Mouse (Mus musculus) adrenal gland, postnatal 36 days (tissue): ENCODE data around the gene Esr2. TPM values are rescaled to one million over a fixed set of nuclear protein-coding genes. Genes with fewer than 3 reads are reported as not detected.

Experiments
- DNase-seq, 2 experiments: peaks; one replicate each; pipeline ENCODE4 v3.0.0; 2021; ENCODE audit warnings: mixed read lengths in 1 of 2
- total RNA-seq, 2 experiments: library from RNA; stranded (reverse); gene quantifications; 2 replicates each; pipeline ENCODE4 v1.2.3; 2021

Gene Esr2
- total RNA-seq, 2 experiments from 2014 or later, result not detected

DNA sequence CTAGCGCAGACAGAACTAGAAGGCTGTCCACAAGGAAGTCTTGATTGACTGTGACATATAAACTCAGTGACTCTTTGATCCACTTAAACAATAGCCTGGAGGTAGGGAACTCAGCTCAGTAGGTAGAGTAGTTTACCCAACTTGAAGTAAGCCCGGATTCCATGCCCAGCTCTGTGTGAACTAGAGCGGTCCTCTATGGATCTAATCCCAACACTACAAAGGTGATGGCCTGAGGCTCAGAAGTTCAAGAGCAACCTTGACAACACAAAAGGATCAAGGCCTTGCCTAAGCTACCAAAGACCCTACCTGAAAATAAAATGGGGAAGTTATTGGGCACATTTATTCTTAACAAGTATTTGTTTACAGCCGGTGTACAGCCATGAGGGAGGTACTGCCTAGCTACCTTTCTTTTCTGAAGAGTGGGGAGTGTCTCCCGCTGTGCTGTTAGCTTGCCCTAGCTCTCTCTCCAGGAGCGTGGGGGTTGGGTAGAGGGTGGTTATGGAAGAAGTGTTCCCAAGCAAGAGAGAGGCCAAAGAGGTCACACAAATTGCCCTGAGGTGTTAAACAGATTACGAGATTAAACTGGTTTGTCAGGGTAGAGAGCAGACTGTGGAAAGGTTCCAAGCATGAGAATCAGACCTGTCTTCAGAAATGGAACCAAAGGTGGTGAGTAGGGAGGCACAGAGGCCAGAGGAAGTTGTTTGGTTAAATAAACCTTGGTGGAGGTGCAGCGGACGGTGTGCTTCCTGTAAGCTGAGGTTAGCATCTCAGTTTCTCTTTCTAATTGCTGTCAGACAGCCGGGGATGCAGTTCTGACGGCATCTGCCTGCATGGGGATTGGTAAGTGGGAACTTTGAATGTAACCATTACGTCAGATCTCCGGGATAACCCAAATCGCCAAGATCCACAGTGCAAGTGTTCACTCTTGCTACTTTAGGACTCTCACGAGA, 90.8 kb downstream of the Esr2 start:
- no peak for DNase-seq

DNA sequence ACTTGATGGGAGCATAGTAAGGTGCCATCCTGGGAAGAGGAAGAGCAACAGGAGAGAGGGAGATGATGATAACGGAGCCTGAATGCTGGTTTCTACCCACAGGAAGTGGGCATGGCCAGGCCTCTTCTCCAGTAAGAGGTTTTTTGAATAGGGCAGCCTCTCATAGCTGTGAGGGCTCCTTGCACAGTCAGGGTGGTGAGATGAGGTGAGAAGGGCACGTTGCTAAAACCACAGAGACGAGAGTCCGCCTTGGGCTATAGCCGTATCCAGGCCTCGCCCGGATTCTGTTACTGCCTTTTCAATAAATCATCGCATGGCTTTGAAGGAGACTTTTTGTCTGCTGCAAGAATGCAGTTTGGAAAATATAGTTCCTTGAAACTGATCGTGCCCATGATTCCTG, 92.0 kb downstream of the Esr2 start:
- DNase-seq, result no peak

DNA sequence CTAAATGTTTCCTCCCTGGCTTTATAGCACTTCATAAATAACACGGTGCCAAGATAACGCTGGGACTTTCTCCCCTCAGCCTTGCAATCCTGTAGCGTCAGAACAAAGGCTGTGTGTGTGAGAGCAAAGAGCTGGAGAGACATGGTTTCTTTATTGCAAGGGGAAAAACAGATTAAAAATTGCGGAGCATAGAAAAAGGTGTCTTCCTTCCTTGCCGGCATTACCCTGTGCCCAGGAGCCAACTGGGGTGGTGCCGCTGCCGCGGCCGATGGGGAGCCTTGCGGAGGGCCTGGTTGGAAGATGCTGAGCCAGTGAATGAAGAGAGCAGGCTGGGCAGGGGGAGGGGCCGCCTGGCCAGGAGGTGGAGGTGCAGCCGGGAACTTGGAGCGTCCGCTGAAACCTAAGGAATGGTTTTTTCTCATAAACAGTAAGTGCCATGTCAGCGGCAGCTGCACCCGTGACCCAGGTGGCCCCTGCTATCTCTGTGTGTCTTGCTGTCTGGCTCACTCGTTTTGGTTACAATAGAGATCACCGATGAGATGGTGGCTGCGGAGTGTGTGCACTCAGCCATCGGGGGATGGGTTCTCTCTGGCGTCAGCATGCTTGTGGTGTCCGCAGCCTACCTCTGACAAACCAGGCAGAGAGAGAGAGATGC, 95.4 kb downstream of the Esr2 start:
- peak; percentile 12 to 44 for DNase-seq

DNA sequence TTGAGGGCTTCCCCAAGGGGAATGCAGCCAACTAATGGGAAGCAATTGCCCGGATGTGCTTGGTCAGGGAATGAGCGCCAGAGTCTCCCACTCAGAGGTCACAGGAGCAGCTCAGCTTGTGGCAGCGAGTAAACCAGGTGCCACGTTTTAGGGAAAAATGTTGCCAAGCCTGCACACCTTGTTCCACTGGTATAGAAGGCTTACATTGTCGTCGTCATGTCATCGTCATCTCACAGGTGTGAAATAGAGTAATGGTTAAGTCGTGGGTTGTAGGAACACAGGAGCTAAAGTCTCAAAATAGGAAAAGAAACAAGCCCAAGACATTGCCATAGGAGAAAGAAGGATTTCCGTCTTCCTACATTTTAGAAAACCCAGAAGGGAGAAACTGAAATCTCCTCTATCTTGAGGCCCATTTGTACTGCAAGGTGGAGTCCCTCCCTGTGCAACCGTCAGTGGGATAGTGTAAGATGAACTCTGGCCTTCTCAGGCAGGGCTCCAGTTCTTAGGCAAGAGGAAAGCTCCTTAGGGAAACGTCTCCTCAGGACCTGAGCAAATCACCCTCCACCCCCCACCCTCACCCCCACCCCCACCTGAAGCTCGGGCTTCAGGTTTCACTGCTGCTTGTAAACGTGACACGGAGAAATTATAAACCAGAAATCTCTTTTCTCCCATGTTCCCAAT, 96.0 kb downstream of the Esr2 start:
- peak in 1 of 2 experiments; percentile 29 for DNase-seq

DNA sequence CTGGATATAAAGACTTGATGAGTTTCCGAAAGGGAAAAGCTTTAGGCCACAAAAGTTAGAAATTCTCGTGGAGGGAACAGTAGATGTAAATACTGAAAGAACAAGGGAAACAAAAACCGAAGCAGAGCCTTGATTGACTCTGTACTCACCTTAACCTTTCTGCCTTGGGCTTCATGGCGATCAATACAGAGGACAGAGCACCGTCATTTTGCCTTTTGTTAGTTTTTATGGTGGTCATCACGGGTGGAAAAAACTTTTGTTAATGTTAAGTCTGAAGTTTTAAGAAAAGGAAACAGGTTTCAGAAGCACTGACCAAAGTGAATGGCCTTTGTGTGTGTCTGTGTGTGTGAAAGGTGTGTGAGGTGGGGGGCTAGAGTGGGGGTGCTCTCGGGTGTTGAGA, 103.1 kb downstream of the Esr2 start:
- no peak for DNase-seq

DNA sequence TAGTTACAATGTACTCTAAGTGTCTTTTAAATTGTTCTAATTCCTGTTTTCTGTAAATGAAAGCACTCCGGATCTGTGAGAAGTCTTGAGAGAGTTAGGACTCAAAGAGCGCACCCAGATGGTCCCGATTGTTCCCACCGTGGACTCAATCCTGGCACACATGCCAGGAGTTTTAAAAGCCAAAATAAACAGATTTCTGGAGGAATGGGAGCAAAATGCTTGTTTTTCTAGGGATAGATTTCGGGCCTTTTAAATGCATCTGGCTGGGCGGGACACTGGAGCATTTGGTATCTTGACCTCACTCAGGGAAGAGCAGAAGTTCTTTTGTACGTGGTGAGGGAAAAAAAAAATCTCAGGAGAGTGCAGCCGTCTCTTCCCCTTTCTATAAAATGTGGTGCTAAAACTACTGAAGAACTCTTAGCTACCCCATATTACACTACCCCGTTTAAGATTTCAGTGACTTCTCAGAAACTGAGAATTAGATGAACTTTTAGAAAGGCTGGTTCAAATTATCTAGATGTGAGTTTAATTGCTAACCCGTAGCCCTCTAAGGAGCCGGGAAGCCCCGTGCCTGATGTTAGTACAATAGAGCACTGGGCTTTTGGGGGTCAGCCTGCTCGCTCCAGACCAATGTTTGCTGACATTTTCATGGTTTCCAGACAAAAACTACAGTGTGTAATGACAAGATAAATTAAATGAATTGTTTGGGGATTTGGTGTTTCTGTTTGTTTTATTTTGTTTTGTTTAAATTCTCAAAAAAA, 103.8 kb downstream of the Esr2 start:
- no peak for DNase-seq

DNA sequence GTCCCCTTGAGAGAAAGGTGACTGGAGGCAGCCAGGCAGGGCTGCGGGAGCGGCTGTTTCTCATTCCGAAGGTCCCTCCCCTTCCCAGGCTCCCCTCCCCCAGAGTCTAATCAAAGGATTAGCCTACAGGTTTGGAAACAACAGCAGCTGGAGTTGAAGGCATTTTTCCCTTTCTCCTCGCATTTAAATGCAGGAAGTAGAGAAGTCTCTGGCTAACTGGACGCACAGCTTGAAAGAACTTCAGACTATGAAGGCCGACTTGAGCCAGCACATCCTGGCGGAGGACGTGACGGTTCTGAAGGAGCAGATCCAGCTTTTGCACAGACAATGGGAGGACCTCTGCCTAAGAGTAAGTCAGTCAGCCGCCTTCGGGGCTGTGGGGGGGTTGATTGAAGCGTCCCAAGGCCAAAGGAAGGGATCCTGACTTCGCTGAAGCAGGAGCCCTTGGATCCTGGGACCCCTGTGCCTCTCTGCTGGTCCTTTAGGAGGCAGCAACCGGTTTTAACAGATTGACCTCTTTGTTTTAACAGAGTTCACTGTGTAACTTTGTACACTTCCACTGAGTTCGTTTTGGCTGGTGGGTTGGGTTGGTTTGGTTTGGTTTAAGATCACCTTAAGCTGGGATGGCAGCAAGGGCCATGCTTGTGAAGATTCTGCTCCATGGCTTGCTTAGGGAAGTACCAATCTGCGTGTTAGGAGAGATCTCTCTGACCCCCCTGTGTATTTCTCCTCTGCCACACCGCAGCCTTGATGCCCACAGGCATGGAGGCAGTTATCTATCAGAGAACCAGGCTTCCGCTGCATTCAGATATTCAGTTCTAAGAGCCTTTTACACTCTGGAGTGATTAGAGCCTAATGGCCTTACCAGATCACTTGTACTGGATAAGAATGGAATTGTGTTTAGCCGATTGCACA, 104.9 kb downstream of the Esr2 start:
- DNase-seq, result no peak

Other genes with a start within 250 kb of the Esr2 start
- gene Tex21, start 69.5 kb upstream of the Esr2 start, total RNA-seq, result not detected
- 10 to 100 TPM; 34.6 to 59.6 TPM for gene Mthfd1, start 78.0 kb upstream of the Esr2 start, total RNA-seq
- gene Akap5, start 147.6 kb upstream of the Esr2 start, total RNA-seq, result under 1 TPM; 0.46 to 0.83 TPM
- 1 to 10 TPM; 5.9 to 9.9 TPM for gene Zbtb25, start 192.3 kb upstream of the Esr2 start, total RNA-seq
- gene Zbtb1, start 193.0 kb upstream of the Esr2 start, total RNA-seq, result 1 to 10 TPM; 5.2 to 5.8 TPM
- gene Hspa2, start 226.9 kb upstream of the Esr2 start, total RNA-seq, result 10 to 100 TPM; 18.5 to 21.5 TPM
- not detected for gene Ppp1r36, start 240.3 kb upstream of the Esr2 start, total RNA-seq